Mouse (Mus musculus): ENCODE data around the gene Nhsl2. TPM values are rescaled to one million over a fixed set of nuclear protein-coding genes. Genes with fewer than 3 reads are reported as not detected.
"Not testable (repeated sequence)": the region's sequence is repeated elsewhere in the genome, so short reads cannot be mapped to it uniquely, and the experiment has no call there.

Nhsl2 gene
- polyA plus RNA-seq, 1 experiment from 2014 or later: 9.9 TPM

DNA sequence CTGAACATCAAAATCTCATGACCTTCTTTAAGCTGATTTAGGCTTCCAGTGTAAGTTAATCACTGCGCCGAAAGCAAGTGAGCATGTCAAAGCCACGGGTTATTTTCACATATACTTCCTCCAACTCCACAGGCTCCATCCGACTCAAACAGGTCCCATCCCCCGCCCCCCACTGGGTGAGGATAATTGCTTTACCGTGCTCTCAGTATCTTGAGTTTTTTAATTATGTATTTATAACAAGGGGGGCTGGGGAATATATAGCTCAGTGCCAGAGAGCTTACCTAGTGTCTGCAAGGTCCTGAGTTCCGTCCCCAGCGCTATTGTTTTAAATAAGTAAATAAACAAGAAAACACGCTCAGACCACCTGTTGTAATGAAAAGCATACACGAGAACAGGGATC, 231.9 kb downstream of the Nhsl2 start:
- Histone ChIP-seq H3K4me3 (ENCODE audit: low read depth, low read length) (no peak overlapping the region), H3K9ac (ENCODE audit: low read depth, low read length) (no peak overlapping the region), H3K36me3 (ENCODE audit: control insufficient read depth, insufficient read depth, low read length) (no peaks in the 10 kb centered on the region), H3K27ac (replicated peaks; ENCODE audit: low read depth, low read length) (0 out of 2 replicates have a peak overlapping the region, but pooled peaks have one; percentile 2), H3K4me2 (ENCODE audit: low read depth, low read length) (no peak overlapping the region), H3K4me1 (ENCODE audit: control insufficient read depth, insufficient read depth, low read length) (no peaks in the 10 kb centered on the region), H3K27me3 (replicated peaks; ENCODE audit: control insufficient read depth, insufficient read depth, low read length) (peaks cover 4% of the 10 kb centered on the region), H3K9me3 (ENCODE audit: control insufficient read depth, low read length) (no peaks in the 10 kb centered on the region)
- DNase-seq (ENCODE audit: low spot score): no peak
- ATAC-seq (ENCODE audit: low read depth): 0 out of 2 replicates have a peak, but pooled peaks have one; percentile 23
- 53% methylated on average over 10 of the region's 10 CpGs for WGBS

GRCm38 (mm10) chrX:102081573-102082279, 232.5 kb downstream of the Nhsl2 start:
- Histone ChIP-seq H3K9me3 (ENCODE audit: control insufficient read depth, low read length) (no peaks in the 10 kb centered on the region), H3K4me3 (ENCODE audit: low read depth, low read length) (no peak overlapping the region), H3K27ac (replicated peaks; ENCODE audit: low read depth, low read length) (peak overlapping the region; percentile 63), H3K4me1 (ENCODE audit: control insufficient read depth, insufficient read depth, low read length) (no peaks in the 10 kb centered on the region), H3K27me3 (replicated peaks; ENCODE audit: control insufficient read depth, insufficient read depth, low read length) (peaks cover 9% of the 10 kb centered on the region), H3K36me3 (ENCODE audit: control insufficient read depth, insufficient read depth, low read length) (no peaks in the 10 kb centered on the region), H3K4me2 (ENCODE audit: low read depth, low read length) (no peak overlapping the region), H3K9ac (ENCODE audit: low read depth, low read length) (no peak overlapping the region)
- DNase-seq (ENCODE audit: low spot score) (peak; percentile 82), ATAC-seq (ENCODE audit: low read depth) (peak; percentile 94)
- WGBS: 38% methylated on average over 7 of the region's 7 CpGs

DNA sequence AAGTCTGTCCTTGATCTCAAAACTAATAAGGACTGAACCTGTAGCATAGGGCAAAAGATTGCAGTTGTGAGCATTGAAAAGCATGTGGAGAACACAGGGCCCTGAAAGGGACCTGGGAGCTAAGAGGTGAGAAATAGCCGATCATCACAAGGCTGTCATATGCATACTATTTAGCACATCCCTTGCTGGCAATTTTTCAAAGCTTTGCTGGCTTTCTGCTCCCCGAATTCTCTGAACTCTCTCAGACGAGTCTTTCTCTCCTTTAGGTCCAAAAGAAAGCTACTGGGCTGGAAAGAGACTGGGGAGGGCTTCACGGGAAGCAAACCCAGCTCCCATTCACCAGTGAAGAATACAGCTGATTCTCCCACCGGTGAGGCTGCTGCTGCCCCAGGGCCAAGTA, 233.2 kb downstream of the Nhsl2 start:
- Histone ChIP-seq H3K27me3 (replicated peaks; ENCODE audit: control insufficient read depth, insufficient read depth, low read length) (peaks cover 11% of the 10 kb centered on the region), H3K9me3 (ENCODE audit: control insufficient read depth, low read length) (no peaks in the 10 kb centered on the region), H3K4me3 (ENCODE audit: low read depth, low read length) (no peak overlapping the region), H3K4me1 (ENCODE audit: control insufficient read depth, insufficient read depth, low read length) (no peaks in the 10 kb centered on the region), H3K9ac (ENCODE audit: low read depth, low read length) (no peak overlapping the region), H3K36me3 (ENCODE audit: control insufficient read depth, insufficient read depth, low read length) (no peaks in the 10 kb centered on the region), H3K4me2 (ENCODE audit: low read depth, low read length) (no peak overlapping the region), H3K27ac (replicated peaks; ENCODE audit: low read depth, low read length) (peak overlapping the region; percentile 63)
- ATAC-seq (ENCODE audit: low read depth) (no peak), DNase-seq (ENCODE audit: low spot score) (no peak)
- 32% methylated on average over 5 of the region's 5 CpGs for WGBS

- DNase-seq (ENCODE audit: low spot score): no peak
- H3K9me3 ChIP-seq (ENCODE audit: control insufficient read depth, low read length): no peaks in the 10 kb centered on the region
- H3K4me1 ChIP-seq (ENCODE audit: control insufficient read depth, insufficient read depth, low read length): no peaks in the 10 kb centered on the region
- 88% methylated on average over 8 of the region's 8 CpGs for WGBS
- no peak overlapping the region for H3K27ac ChIP-seq (replicated peaks; ENCODE audit: low read depth, low read length)
- H3K4me2 ChIP-seq (ENCODE audit: low read depth, low read length): no peak overlapping the region
- ATAC-seq (ENCODE audit: low read depth): no peak
- H3K36me3 ChIP-seq (ENCODE audit: control insufficient read depth, insufficient read depth, low read length): no peaks in the 10 kb centered on the region
- H3K9ac ChIP-seq (ENCODE audit: low read depth, low read length): no peak overlapping the region
- H3K4me3 ChIP-seq (ENCODE audit: low read depth, low read length): no peak overlapping the region
- H3K27me3 ChIP-seq (replicated peaks; ENCODE audit: control insufficient read depth, insufficient read depth, low read length): peaks cover 11% of the 10 kb centered on the region
Observed at GRCm38 (mm10) chrX:102085798-102086443, 236.7 kb downstream of the Nhsl2 start.

DNA sequence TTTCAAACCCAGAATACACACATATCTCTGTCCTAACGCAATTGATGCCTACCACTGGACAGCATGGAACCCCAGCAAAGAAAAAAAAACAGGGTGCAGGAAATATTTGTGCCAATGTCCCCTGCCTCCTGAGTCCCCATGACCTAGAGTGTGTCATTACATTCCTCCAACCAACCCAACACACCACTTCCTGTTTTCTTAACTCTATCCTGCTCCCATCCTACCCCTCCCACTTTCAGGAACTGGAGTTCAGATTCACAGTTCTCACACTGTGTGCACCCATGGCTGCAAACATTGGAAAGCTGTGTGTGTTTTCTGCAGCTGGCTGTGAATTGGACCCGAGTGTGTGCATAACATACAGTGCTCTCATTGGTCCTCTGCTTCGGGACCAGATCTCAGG, 241.4 kb downstream of the Nhsl2 start:
- Histone ChIP-seq H3K27ac (replicated peaks; ENCODE audit: low read depth, low read length) (no peak overlapping the region), H3K9ac (ENCODE audit: low read depth, low read length) (no peak overlapping the region), H3K36me3 (ENCODE audit: control insufficient read depth, insufficient read depth, low read length) (no peaks in the 10 kb centered on the region), H3K9me3 (ENCODE audit: control insufficient read depth, low read length) (no peaks in the 10 kb centered on the region), H3K4me1 (ENCODE audit: control insufficient read depth, insufficient read depth, low read length) (no peaks in the 10 kb centered on the region), H3K27me3 (replicated peaks; ENCODE audit: control insufficient read depth, insufficient read depth, low read length) (peaks cover 6% of the 10 kb centered on the region; the same call in 1 of the 2 replicates), H3K4me3 (ENCODE audit: low read depth, low read length) (no peak overlapping the region), H3K4me2 (ENCODE audit: low read depth, low read length) (no peak overlapping the region)
- ATAC-seq (ENCODE audit: low read depth) (no peak), DNase-seq (ENCODE audit: low spot score) (no peak)
- 84% methylated on average over 3 of the region's 3 CpGs for WGBS

DNA sequence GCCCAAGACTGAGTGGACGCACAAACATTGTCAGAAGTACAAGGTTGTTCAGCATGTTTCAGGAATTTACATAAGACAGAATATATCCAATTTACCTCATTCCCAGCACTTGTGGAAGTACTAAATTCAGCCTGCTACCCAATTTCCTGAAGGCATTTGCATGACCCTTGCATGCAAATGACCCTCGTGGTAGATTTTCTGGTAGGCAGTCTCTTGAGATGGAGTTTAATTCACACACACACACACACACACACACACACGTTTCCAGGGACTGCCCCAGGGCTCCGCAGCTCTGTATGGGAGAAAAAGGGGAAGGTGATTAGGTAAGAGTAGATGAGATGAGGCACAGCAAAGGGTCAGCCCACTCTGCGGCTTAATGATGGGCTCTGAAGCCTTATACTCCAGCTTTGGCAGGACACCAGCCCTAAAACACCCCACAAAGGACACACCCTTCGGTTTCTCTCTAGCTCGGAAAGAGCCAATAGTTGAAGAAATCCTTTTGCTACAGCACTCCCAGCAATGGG, 245.3 kb downstream of the Nhsl2 start:
- WGBS: 78% methylated on average over 7 of the region's 7 CpGs
- H3K4me3 ChIP-seq (ENCODE audit: low read depth, low read length): no peak overlapping the region
- no peaks in the 10 kb centered on the region for H3K27me3 ChIP-seq (replicated peaks; ENCODE audit: control insufficient read depth, insufficient read depth, low read length)
- H3K27ac ChIP-seq (replicated peaks; ENCODE audit: low read depth, low read length): no peak overlapping the region
- H3K4me2 ChIP-seq (ENCODE audit: low read depth, low read length): no peak overlapping the region
- no peaks in the 10 kb centered on the region for H3K9me3 ChIP-seq (ENCODE audit: control insufficient read depth, low read length)
- ATAC-seq (ENCODE audit: low read depth): no peak
- H3K9ac ChIP-seq (ENCODE audit: low read depth, low read length): no peak overlapping the region
- no peak for DNase-seq (ENCODE audit: low spot score)
- no peaks in the 10 kb centered on the region for H3K4me1 ChIP-seq (ENCODE audit: control insufficient read depth, insufficient read depth, low read length)
- H3K36me3 ChIP-seq (ENCODE audit: control insufficient read depth, insufficient read depth, low read length): no peaks in the 10 kb centered on the region

DNA sequence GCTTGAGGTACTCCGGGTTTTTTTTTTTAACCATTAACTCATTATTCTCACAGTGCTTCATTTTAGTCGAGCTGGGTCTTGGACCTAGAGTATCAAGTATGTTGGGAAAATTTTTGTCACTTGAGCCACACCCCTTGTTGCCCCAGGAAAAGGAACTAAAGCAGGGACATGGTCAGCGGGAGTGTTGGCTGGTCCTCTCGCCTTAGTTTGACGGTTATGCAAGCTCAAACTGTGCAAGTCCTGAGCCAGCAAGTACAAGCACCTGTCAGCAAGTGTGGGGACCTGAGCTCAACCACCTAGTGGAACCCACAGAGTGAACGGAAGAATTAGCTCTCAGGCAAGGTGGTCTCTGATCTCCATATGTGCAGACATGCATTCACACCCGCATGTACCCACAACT, 252.7 kb downstream of the Nhsl2 start:
- WGBS: 65% methylated on average over 7 of the region's 7 CpGs
- Histone ChIP-seq H3K36me3 (ENCODE audit: control insufficient read depth, insufficient read depth, low read length) (no peaks in the 10 kb centered on the region), H3K27me3 (replicated peaks; ENCODE audit: control insufficient read depth, insufficient read depth, low read length) (no peaks in the 10 kb centered on the region), H3K4me1 (ENCODE audit: control insufficient read depth, insufficient read depth, low read length) (no peaks in the 10 kb centered on the region), H3K4me2 (ENCODE audit: low read depth, low read length) (no peak overlapping the region), H3K27ac (replicated peaks; ENCODE audit: low read depth, low read length) (no peak overlapping the region), H3K9me3 (ENCODE audit: control insufficient read depth, low read length) (no peaks in the 10 kb centered on the region), H3K9ac (ENCODE audit: low read depth, low read length) (no peak overlapping the region), H3K4me3 (ENCODE audit: low read depth, low read length) (no peak overlapping the region)
- DNase-seq (ENCODE audit: low spot score) (no peak), ATAC-seq (ENCODE audit: low read depth) (no peak)

DNA sequence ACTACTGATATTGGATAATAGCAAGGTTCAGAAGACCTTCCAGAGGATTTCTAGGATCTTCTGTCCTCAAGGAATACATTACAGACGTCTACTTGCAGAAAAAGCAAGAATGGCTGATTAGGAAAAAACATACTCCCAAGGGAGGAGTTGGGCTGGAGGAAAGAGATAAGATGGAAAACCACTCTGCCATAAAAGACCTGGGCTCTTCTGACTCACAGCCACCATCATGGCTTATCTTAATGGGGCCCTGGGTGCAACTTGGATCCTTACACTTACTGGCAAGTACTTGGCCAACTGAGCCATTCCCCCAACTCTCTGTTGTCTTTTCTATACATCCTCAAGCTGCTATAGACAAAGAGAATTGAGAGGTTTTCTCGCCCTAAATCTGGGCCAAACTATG, 254.6 kb downstream of the Nhsl2 start:
- H3K27ac ChIP-seq (replicated peaks; ENCODE audit: low read depth, low read length); DNase-seq (ENCODE audit: low spot score); H3K4me2 ChIP-seq (ENCODE audit: low read depth, low read length); H3K36me3 ChIP-seq (ENCODE audit: control insufficient read depth, insufficient read depth, low read length); H3K9ac ChIP-seq (ENCODE audit: low read depth, low read length); H3K4me3 ChIP-seq (ENCODE audit: low read depth, low read length); H3K4me1 ChIP-seq (ENCODE audit: control insufficient read depth, insufficient read depth, low read length); H3K9me3 ChIP-seq (ENCODE audit: control insufficient read depth, low read length); ATAC-seq (ENCODE audit: low read depth); H3K27me3 ChIP-seq (replicated peaks; ENCODE audit: control insufficient read depth, insufficient read depth, low read length): not testable (repeated sequence)
- WGBS: 77% methylated on average over 2 of the region's 2 CpGs

All from embryonic facial prominence, embryonic 14.5 days (tissue).